Mouse (Mus musculus) bone marrow macrophage, adult 2 months (primary cell): ENCODE data around the gene Polq.

ENCODE experiments used
- CTCF ChIP-seq: IDR thresholded peaks from 2 replicates; pipeline ENCODE4 v1.5.1; 2012; ENCODE audit warnings: low read depth, mild to moderate bottlenecking, low read length, moderate library complexity
- POLR2A ChIP-seq: IDR thresholded peaks from 2 replicates; pipeline ENCODE4 v1.6.1; 2012; ENCODE audit warnings: mild to moderate bottlenecking, low read depth, low read length, borderline replicate concordance

DNA sequence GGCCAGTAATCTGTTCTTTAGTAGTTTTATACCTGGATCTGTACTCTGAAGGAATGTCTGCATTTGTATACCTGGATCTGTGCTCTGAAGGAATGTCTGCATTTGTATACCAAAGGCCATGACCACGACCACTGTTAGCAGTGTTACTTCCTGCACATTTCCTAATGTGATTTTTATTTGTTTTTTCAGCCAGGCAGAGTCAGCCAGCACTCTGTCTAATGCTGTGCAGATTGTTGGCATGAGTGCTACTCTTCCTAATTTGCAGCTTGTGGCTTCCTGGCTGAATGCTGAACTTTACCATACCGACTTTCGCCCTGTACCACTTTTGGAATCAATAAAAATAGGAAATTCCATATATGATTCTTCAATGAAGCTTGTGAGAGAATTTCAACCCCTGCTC, 16.0 kb downstream of the Polq start:
- no peak for TF ChIP-seq POLR2A
- no peak for TF ChIP-seq CTCF
